Mouse (Mus musculus) frontal cortex, adult 2 months (tissue): ENCODE data around the gene Sf3a3. TPM values are rescaled to one million over a fixed set of nuclear protein-coding genes. Genes with fewer than 3 reads are reported as not detected.
A peak's percentile ranks its signal among the peaks of the same experiment; 100 is the strongest.

ENCODE experiments used
- DNase-seq, 2 experiments: peaks; one replicate each; pipeline ENCODE4 v3.0.0; 2022; ENCODE audit warnings: low spot score in 1 of 2; ENCODE audit errors: extremely low spot score in 1 of 2
- polyA plus RNA-seq: library from polyadenylated mRNA; depleted of rRNA; stranded (reverse); fragments of >200 nt; gene quantifications from 2 replicates; pipeline ENCODE4 v1.2.3, GENCODE M21; 2012; rRNA removed

Gene Sf3a3
- polyA plus RNA-seq, result 35.5 and 40.4 TPM in 2 replicates

DNA sequence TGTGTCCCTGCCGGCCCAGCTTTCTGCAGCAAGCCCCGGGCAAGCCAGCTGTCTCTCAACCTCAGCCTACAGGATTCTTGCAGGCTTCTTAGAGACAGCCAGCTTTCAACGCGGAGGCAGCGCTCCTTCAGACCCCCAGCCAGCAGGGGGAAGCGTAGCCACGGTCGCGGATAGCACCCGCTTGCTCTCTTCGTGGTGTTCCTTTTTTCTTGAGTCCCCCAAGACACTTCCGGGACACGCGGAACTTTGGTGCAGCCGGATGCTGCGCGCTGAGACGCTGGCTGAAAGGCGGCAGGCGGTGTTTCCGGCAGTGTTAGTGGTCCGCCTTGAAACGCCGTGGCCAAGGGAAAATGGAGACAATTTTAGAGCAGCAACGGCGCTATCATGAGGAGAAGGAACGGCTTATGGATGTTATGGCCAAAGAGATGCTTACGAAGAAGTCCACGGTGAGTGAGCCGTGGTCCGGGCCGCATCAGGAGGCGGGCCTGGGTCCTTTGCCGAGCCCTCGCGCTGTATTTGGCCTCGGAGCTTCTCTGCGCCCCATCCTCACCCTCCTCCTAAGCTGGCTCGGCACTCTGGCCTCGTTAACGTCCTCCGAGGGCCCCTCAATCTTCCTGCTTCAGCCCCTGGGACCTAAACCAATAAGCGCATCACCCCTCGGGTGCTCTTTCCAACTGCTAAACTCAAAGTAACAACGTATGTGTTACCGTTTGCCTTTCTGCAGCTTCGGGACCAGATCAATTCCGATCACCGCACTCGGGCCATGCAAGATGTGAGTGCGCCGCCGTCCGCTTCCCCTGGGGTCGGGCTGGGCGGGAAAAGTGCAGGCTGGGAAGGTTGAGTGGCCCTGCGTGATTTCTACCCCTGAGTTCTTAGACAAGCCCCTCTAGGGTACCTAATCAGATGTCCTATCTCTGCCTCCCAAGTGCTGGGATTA is at the start of gene Sf3a3:
Gene Sf3a3 (plus strand): TSS at position 232 of the 937 bp plus-strand sequence.
- DNase-seq, result peak; percentile 88 to 98

DNA sequence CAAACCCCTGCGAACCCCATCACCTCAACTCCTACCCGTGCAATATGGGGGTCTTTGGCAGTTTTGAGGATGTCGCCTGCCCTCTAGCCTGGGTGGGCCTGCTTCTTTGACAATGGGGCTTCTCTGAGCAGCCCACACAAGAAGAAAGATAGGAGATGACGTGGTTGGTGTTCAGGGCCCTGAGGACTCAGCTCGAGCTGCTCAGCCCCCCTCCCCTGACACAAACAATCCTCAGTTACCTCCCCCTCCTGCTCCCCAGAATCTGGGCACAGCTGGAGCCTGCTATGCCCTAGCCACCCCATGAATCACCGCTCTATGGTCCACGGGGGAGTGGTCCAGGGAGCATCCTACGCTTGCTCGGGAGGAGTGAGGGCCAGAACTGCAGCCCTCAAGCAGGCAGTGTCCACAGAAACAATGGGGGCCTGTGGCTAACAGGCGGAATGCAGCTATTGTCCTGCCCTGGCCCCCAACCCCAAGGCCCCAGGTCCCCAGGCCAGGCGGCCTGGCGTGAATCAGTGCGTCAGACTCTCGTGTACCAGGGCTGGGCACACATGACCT is 47.0 kb upstream of the Sf3a3 start:
- DNase-seq, result no peak

DNA sequence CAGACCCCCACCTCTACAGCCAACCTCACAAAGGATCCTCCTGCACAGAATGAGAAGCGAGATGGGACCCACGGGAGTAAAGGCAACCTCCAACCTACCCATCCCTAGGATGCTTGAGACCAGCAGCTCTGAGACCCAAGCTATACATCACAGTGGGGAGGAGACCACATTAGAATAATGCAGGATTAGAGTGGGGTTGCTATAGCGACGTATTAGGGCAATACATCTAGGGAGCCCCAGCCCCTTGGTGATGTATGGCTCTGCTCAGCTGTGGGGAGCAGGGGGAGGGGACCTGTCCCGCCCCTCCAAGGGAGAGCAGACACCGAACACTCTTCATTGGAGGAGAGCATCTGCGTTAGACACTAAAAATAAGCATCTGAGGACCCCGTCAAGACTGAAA is 46.5 kb upstream of the Sf3a3 start:
- no peak for DNase-seq

DNA sequence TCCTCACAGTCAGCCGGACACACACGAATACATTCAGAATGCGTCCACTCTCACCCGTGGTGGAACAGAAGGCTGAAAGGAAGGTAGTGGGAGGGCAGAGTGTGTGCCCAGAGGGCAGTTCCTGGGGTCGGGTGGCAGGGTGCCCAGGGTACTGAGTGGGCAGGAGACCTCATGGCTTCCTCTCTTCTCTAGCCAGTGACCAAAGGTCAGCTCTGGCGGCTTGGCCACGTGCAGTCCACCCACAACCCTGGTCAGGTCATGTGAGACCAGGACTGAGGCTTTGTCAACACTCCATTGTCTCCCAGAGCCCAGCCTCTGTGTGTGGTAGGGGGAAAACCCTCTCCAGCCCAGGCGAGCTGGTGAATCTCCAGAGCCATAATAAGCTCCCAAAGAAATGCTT is 44.3 kb upstream of the Sf3a3 start:
- DNase-seq, result no peak

DNA sequence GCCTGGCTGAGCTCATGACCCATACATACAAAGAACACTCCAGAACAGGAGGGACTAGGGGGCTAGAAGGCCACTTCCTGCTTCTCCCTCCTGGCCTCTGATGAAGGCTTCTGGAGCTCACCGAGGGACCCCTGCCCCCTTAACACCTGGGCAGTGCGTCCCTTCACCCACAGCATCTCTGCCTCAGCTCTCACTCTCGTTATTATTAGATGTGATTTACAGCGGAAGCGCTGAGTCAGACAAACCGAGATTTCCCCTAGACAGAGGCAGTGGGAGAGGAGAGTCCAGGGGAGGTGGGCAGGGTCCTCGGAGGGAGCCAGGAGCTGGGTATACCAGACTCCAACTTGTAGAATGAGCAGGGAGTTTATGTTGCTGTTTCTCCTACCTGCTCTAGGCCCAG is 43.0 kb upstream of the Sf3a3 start:
- DNase-seq, result no peak

DNA sequence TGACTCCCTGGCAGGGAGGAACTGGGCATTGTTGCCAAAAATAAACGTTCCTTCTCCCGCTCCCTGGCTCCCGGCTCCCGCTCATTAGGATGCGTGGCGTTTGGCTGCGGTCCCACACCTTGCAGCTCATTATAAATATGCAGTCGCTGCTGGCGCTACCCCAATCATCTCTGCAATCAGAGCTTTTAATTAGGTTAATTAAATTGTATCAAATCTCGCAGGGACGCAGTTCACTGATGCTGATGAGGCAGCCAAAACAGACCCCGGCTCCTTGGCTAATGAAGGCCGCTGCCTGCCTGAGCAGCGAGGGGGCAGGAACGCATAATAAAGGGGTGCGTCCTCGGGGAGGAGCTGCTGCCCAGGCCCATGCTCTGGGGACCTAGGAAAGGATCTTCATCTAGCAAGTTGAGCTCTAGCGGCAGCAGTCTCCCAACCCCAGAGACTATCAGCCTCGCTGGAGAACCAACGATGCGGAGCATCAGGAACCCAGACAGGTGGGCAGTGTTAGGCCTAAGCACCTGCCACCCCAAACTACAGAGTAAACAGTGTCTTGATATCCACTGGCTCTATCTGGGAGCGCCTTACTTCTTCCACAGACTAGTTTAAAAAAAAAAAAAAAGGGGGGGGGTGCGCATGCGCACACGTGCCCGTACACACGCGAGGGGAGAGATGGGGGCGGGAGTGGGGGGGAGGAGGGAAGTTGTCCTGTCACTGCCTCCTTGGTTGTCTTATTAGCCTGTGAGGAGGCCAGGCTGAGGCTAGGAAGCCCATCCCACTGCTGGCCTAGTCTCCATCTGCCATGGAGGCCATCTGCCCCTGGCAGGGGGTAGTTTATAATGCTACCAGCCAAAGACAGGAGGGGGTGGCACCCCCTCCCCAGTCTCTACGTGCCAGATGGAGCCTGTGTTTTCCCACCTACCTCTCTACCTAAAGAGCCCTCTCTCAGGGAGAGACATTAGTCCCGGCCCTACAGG is 41.9 kb upstream of the Sf3a3 start:
- peak in 1 of 2 experiments; percentile 60 for DNase-seq

DNA sequence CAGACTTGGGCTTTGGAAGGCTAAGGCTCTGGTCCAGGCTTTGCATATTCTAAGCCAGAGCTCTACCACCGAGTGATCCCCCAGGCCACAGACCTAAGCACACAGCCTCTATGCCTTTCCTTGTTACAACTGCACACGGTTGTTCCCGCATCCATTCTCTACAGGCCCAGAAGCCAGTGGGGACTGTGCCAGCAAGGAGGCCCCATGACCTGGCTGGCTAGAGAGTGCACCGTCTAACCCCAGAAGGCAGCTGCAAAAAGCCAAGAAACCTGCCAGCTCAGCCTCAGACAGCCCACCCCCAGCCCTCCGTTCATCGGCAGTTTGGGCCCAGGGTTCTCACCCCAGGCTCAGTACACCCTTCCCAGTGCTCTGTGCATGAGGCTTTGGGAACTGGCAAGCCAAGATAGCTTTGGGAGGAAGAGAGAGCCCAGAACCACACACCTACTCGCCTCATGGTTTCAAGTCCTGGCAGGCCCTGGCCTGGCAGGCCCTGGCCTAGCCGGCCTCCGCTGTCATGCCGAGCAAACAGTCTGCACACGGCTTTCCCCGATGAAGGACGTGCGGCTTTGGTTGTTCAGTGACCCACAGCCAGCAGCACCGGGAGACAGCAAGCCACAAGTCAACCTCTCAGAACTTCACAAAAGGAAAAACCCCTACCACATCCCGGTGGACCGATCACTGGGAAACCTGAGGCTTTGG is 40.1 kb upstream of the Sf3a3 start:
- DNase-seq, result no peak

DNA sequence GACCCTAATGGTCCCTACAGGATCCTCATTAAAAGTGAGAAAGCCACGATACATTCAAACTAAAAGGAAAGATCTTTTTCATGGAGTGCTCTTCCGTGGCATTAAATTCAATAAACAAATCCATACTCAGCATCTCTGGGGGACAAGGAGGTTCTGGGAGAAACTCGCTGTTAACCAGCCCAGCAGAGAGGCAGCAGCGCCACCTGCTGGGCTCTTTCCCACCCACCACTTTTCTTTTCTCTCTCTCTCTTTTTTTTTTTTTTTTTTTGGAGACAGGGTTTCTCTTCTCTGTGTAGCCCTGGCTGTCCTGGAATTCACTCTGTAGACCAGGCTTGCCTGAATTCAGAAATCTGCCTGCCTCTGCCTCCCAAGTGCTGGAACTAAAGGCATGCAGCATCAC is 39.5 kb upstream of the Sf3a3 start:
- DNase-seq, result peak in 1 of 2 experiments; percentile 85

DNA sequence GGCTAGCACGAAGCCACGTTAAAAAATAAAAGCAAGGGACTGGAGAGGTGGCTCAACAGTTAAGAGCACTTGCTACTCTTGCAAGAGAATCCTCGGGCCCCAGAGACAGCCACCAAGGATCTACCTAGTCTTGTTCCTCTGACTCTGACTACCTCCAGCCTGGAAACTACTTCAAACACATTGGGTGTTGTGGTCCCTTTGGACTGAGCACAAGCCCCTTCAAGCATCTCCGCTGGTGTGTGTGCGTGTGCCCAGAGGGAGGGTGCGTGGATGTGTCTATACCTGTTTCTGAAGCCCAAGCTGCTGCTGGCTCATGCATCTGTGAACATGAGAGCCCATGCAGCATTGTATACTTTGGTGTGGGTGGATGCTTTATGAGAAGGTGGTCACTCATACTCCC is 38.6 kb upstream of the Sf3a3 start:
- no peak for DNase-seq

DNA sequence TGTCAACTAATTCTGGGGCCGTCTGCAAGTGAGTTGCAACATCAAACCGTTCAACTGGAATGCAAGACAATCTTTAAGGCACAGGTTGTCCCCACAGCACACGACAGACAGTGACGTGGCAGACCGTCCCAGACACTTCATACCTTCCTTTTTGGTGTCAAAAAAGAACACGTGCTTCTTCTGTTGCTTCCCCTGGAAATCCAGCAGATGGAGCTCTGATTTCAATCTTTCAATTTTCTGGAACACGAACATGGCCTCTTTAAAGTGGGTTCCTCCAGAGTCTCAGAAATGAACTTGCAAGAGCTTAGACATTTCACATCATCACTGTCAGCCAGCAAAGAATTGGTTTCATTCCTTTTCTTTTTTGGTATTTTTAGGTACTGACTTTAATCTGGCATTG is 32.3 kb upstream of the Sf3a3 start:
- no peak for DNase-seq

DNA sequence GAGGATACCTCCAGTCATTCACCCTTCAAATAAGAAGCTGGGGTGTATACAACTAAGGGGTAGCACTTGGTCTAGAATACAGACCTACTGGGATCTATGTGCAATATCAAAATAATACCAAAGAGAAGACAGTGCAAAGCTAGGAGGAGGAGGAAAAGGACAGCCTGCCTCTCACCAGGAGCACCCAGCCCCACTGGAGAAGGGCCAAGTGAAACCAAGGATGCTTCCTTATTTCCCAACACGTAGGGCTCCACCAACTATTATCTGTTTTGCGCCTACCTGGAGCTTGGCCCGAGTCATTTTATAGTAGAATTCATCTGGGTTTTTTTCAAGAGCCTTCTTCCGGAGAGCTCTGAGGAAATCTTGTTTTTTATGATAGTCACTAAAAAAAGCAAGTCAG is 31.1 kb upstream of the Sf3a3 start:
- DNase-seq, result no peak

DNA sequence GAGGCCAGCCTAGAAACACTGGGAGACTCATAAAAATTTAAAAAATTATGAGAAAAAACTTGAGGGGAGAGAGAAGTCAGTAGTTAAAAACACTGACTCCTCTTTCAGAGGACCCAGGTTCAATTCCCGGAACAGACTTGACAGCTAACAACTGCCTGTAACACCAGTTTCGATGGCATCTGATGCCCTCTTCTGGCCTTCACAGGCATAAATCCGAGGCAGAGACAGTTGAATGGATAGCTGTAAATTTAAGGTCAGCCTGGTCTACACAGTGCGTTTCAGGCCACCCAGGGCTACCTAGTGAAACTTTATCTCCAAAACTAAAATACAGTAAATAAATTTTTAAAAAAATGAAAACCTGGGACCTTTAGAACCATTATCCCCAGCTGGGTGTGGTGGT is 29.6 kb upstream of the Sf3a3 start:
- no peak for DNase-seq

DNA sequence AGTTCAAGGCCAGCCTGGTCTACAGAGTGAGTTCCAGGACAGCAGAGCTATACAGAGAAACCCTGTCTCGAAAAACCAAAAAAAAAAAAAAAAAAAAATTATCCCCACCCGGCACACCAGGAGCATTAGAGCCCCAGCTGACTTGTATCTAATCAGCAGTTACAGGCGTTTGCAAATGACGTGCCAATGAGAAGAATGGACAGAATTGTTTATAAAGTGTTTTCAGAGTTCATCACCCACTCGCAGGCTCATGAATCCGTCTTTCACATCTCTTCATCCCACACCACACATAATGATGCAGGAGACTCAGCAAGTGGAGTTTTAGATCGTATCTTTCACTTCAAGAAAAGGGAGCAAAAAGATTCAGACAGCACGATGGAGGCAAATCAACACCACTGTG is 29.1 kb upstream of the Sf3a3 start:
- DNase-seq, result no peak

DNA sequence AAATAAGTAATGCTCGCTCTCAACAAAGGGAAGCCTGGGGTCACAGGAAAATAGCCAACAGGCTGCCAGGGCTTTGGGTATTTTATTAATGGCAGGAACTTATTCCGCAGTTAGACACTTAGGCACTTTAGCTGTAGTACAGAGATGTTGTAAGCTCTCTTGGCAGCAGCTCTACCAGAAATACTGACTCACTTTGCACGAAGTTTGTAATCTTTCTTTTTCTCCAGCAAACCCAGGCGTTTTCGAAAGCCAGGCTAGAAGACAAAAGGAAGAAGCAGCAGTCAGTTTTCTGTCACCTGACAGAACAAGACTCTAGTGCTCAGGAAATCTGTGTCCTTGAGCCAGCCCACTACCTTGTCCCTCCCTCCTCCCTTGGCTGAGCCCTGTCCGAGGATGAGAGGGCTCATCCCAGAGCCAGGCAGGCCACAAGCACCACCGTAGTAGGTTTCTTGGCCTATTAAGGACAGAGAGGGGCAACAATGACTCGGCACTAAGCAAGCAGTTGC is 28.6 kb upstream of the Sf3a3 start:
- no peak for DNase-seq

DNA sequence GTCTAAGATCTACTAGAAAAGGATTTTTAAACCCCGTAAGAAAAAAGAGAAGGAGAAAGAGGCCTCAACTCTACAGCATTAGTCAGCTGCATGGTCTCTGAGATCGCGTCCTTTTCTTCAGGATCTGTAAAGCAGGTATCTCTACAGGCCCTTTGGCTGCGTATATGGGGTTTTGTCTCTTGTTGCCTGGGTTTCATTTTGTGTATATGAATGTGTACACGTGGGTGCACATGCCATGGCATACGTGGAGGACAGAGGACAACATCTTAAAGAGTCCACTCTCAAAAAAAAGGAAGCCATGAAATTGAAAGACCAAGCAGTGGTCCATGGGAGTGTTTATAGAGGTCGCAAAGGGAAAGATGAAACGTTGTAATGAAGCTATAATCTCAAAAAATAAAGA is 23.1 kb upstream of the Sf3a3 start:
- DNase-seq, result no peak

DNA sequence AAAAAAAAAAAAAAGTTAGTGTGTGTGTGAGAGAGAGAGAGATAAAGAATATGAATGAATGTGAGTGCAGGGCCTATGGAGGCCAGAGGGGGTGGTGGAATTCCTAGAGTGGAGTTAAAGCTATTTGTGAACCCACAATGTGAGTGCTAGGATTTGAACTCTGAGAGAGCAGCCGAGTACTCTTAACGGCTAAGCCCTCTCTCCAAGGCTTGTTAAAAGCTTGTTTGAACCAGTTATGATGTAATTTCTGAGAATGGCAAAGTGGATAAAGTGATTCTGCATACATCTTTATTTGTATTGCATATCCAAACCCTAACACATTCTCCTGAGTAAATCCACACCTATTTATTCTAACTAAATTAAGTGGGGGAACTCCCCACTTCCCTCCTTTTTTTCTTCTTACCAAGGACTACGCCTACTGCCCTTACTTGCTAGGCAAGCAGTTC is 22.1 kb upstream of the Sf3a3 start:
- no peak for DNase-seq

DNA sequence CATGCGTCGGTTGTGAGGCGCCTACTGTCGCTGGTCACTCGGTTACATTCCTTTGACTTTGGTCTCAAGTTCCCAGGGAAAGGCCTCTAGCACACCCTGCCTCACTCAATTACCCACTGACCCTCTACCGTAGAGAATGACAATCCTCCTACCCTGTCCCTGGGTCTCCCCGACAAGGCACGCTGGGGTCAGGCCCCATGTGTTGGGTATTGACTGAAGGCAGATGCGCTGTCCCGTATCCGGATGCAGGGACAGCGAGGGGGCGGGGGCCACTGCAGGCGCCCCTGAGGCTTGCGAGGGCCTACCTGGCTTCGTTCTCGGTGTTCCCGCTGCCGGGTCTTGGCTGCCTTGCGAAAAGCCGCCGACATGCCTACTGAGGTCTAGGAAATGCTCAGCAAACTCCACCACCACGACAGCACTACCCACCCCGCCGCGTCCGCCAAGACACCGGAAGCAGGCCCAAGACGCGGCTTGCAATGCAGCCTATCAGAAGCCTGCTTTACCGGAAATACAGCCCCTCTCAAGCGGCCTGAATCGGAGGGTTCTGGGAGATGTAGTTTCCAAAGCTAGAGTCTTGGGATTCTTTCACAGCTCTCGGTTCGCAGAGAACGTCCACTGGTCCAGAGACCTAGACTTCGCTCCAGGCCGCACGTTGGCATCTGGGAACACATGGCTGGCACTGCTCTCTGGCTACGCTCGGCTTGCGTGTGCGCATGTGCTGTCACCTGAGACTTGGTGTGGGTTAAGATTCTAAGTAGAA is 21.3 kb upstream of the Sf3a3 start, which contains the start of gene Utp11:
Gene Utp11 (minus strand): TSS at position 466 of the 760 bp plus-strand sequence.
- peak; percentile 78 to 91 for DNase-seq

DNA sequence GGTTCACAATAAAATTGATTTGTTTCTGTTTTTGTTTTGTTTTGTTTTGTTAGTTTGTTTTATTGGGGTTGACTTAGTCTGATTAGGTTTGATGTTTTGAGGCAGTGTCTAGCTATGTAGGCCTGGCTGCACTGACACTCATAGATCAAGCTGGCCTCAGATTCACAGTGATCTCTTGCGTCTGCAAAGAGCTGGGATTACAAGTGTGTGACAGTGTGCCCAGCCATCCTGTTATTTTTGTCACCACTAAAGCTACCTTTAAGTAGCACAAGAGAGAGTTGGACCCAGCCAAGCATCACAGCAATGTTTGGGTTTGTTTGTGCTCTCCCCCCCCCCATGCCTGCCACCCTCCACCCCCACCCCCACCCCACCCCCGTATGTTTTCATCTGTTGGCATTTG is 20.0 kb upstream of the Sf3a3 start:
- DNase-seq, result no peak

DNA sequence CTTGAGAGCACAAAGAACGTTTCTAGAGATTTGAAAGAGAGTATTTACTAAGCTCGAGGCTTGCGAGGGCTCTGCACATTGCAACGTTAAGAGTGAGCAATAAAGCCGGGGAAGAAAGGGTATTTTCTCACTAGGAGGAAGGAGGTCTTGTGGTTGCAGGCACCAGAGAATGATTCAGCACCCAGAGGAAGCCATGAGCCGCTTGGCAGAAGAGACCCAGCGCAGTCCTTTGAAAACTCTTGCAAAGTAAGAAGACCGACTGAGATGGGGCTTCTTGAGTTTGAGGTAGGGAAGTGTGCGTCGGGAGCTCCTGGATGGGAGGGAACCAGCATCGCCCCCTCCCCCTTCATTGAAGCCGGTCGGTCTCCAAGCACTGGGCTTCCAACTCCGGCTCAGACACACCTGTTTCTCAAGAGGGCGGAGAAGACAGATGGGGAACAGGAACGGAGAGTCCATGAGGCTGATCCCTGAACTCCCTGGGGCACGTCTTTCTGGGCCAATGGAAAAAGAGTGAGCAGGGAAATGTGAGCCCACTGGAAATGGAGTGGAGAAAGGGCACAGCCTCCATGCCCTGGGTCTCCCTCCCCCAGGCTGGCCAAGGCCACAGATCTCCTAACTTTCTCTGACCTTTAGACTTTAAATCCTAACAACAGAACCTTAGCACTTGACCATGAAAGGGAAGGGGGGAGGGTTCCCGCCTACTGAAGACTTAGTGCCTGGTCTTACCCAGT is 18.6 kb upstream of the Sf3a3 start:
- DNase-seq, result no peak
